Mouse (Mus musculus) B cell, adult 2 months (primary cell): Measurements from ENCODE around the gene Fam208a.
A peak's percentile ranks its signal among the peaks of the same experiment; 100 is the strongest.

Experiments used
- DNase-seq, 2 experiments: peaks; one replicate each; pipeline ENCODE4 v3.0.0; 2022

Fam208a gene

DNA sequence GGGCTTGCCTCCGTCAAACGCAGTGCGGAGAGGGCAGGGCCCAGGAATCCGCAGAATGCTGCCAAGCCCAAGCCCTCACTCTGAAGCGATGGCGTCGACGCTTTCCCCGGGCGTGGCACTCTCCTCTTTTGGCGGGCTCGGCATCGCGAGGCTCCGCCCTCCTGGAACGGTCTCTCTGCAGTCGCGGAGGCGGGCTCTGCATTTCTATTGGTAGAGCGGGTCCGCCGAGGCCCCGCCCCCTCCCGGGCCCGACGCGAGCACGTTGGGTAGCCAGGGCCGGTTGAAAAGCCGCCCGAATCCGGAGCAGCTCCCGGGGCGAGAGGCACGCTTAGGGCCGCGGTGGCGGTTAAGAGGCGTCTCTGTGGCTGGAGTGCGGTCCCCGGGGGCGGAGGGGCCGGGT is at the start of gene Fam208a:
TSS of gene Fam208a (plus strand) at position 262 of the 400 bp plus-strand sequence.
- peak; percentile 95 for DNase-seq

DNA sequence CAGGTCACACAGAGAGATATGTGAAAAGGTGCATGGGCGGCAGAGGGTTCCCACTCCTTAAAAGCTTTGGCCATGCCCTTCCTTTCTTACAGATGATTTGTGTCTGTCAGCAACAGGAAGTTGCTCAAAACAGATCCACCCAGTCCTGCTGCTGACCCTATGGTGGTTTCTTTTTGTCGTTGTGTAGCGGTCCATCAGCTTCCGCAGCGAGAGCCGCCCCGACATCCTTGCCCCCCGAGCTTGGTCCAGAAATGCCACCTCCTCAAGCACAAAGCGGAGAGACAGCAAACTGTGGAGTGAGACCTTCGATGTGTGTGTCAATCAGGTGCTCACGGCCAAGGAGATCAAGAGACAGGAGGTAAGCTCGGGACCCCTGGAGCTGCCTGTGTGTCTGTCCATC is 49.2 kb upstream of the Fam208a start:
- DNase-seq = peak; percentile 30 to 39

DNA sequence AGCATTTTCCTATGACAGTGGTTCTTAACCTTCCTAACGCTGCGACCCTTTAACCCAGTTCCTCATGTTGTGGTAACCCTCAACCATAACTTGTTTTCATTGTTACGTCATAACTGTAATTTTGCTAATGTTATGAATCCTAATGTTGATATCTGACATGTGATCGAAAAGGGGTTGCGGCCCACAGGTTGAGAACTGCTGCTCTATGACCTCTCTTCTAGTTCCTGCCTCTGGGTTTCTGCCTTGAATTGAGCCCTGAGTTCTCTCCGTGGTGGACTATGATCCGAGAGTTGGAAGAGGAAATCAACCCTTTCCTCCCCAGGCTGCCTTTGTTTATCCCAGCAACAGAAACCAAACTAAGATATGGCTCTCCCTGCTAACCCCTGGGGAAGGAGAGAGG is 47.2 kb upstream of the Fam208a start:
- no peak for DNase-seq

DNA sequence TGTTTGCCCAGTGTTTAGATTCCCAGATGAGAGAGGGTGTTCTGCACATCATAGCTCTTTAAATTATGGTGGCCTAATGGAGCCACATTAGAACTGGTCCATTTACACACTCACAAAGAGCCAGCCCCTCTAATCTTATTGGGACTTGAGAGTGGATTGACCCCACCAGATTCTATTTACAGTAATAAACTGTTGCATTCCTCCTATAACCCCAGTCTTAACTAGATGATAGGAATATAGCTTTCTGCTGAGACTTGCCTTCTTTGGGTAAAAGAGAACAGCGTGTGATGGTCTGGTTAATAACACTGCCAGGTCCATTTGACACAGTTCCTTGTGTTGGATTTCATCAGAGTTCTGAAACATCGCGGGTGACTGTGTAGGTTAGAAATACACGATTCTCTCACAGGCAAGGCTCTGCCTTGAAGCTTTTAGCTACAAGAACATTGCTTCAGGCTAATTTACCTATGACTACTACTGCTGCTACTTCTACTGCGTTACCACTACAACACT is 45.3 kb upstream of the Fam208a start:
- no peak for DNase-seq

DNA sequence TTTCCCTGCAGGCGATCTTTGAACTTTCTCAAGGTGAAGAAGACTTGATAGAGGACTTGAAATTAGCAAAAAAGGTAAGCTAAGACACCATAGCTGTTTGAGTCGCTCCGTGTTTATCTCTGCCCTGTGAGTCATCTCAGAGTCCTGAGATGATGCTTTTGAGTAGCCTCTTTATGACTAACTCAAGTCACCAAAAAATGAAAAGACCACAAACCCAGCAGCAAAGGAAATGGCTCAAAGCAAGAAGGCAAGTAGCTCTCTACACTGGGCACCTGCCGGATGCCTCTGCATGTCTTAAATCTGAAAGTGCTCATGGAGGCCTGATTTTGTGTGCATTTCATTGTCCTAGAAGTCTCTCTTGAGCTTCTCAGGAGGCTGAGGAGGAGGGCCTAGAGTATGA is 44.5 kb upstream of the Fam208a start:
- DNase-seq = no peak

DNA sequence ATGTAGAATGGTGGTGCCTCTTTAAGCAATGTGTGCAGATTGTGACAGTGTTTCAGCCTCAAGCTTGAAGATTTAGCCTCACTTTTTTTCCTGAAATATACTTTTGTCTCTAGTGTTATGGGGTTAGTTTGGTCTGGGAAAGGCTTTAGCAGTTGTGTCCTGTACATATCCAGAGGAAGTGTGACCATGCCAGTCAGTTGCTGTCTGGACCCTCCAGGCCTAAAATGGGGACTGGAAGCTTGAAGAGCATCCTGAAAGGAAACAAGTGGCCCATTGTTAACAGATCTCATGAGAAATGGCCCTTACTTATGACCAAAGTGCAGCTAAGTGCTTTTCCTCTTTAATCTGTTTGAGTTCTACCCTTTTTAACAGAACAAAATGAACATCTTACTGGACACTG is 40.0 kb upstream of the Fam208a start:
- no peak for DNase-seq

DNA sequence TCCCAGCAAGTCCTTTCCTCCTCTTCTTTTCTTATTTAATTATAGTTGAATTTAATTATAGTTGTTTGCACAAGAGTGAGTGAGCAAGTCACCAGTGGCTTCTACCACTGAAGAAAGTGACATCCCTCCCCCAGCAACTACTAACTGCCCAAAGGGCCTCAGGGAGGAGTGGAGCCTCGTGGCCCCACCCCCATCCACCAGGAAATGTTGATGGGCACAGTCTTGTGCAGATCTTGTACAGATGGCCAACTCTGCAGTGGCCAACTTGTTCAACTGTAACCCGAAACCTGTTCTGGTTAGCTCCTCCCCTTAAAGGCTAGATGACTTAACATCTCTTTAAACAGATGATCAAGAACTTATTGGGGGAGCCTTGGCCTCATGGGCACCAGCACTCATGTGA is 38.9 kb upstream of the Fam208a start:
- no peak for DNase-seq

DNA sequence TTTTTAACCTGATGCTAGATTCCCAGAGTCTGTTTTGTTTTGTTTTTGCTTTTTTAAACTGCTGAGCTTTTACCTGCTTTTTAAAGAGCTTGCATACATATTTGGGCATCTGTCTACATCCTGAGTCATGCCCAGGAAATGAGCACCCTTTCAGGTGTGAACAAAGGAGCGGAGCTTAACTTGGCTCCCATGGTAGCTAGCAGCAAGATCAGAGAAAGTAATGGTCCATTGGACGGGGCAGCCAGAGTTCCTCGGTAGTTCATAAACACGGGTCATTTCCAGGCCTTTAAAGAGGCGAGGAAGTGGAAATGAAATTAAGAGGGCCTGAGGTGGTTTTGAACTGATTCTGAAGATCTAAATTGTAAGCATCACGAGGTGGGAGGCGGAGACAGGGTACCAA is 38.0 kb upstream of the Fam208a start:
- no peak for DNase-seq

DNA sequence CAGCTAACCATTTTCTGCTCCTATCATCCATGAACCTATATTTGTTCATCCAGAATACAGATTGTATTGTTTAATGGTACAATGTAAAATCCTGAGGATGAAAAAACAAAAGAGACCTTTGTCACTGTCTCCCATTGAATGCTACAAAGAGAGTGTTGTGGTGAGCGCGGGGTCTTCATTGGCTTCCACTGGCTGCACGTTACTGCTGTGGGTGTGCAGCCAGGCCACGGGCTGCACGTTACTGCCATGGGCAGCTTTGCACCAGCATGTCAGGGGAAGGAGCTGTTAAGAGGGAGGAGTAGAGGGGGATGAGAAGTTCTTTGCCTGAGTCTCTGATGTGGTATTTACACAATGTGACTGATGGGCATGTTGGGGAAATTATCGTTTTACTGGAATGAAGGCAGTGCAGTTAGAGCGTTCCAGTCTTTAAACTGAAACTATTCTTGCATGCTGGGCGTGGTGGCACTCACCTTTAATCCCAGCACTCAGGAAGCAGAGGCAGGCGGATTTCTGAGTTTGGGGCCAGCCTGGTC is 36.8 kb upstream of the Fam208a start:
- no peak for DNase-seq

DNA sequence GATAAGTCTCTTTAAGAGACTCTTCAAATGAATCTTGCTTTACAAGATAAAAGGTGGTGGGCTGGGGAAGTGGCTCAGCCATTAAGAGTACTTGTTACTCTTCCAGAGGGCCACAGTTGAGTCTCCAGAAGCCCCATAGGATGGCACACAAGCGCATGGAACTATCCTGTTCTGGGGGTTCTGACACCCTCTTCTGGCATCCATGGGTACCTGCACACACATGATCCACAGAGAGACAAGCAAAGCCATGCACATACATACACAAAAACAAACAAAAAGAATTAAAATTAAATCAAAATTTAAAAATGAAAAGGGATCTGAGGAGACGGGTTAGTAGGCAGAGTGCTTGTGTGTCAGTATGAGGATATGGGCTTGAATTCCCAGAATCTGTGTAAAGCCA is 36.0 kb upstream of the Fam208a start:
- DNase-seq = no peak

DNA sequence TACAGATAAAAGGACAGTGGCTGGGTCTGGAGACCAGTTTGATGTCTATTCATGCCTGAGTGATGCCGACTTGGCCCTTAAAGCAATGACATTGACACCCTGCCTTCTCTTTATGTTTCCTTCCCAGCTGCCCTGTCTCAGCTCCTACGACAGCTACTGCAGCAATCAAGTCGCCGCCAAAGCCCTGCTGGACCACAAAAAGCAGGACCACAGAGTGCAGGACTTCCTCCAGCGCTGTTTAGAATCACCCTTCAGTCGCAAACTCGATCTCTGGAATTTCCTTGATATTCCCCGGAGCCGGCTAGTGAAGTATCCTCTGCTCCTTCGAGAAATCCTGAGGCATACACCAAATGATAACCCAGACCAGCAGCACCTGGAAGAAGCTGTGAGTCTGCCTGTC is 34.8 kb upstream of the Fam208a start:
- DNase-seq = no peak

DNA sequence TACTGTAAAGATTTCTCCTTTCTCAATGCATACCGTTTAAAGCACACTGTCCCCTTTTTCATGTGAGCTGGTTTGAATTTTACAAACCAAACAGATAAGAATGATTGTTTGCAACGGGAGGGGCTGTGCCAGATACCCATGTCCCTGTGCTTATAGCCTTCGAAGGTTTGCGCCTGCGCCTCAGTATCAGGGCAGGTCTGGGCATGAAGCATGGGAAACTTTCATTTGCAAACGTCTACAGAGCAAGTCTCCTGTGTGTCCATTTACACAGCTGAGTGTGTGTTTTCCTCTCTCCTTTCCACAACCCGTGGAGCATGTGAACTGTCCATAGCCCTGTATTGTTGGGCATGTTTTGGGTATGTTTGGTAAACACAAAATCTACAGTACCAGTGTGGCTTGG is 32.2 kb upstream of the Fam208a start:
- no peak for DNase-seq

DNA sequence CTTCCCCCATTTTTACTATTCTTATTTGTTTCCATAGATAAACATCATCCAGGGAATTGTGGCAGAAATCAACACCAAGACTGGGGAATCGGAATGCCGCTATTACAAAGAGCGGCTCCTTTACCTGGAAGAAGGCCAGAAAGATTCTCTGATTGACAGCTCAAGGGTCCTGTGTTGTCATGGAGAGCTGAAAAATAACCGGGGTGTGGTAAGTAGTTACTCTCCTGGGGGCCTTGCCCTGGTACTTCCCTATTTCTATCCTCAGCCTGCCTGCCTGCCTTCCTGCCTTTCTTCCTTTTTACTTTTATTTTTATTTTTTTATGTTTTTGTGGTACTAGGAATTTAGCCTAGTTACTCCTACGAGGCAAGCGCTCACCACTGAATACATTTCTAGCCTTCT is 31.1 kb upstream of the Fam208a start:
- peak; percentile 51 to 62 for DNase-seq

DNA sequence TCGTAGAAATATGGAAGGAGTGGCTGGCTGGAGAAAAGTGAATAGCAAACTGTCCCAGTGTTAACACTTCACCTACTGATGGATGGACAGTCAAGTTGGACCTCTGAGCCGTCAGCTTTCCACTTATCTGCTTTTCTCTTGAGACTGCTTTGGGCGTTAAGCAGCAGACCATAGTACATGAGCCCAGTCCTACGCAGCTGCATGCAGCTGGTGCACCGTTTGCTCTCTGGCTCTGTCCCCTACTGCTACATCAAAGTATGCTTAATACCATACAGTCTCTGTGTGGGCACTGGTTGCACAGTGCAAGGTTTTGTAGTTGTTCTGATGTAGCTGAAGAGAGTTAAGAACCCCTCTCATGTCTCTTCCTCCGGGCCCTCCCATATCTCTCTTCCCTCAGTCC is 28.1 kb upstream of the Fam208a start:
- DNase-seq = no peak

DNA sequence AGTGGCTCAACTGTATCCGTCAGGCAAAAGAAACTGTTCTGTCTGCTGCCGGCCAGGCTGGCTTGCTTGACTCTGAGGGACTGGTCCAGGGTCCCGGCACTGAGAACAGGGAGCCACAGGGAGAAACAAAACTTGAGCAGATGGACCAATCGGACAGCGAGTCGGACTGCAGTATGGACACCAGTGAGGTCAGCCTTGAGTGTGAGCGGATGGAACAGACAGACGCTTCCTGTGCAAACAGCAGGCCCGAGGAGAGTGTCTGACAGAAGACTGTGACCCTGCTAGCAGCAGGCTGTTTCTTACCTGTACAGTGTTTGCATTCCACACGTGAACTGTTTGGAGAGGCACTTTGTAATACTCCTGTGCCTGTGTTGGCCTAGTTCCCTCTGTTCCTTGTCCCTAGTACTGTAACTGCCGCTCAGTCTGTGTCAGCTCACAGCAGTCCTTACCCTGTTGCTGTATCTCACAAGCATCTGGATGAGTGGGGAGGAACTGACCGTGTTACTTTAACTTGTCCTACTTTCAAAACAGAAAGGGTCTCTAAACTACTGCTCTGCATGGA is 26.8 kb upstream of the Fam208a start:
- DNase-seq = no peak

DNA sequence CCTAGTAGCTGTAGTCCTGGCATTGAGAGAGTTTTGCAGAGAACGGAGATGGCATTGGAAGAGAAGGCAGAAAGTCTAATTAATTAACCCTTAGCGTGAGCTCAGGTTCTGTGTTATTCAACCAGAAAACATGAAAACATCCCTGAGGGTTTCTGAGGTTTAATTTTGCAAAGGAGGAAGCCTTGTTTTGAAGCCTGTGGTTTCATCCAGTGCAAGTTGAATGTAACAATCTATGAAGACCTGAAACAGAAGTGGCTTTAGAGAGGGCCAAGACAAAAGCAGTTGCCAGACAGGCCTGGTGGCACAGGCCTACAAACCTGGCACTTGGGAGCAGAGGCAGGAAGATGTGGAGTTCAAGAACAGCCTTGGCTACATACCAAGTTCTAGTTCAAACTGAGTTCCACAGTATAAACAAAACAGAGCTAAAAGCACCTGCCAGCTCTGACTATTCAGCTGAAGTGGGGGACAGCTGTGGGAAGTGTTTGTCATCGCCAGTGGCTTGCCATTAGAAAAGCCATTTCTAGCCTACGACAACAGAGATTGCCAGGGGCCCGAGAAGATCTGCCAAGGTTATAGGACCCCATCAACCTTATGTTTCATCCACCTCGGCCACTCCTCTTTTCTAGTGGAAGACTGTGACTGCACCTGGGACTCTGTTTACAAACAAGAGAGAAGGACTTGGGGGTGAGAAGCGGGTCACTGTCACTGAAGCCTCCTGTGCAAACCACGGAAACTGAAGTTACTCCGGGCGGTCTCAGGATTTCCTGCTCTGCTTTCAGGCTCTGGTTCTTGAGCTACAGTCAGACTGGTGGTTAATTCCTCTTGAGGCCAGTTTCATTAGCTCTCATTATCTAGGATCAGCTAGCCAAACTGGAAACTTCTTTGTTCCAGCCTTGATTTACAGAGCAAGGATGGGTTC is 26.0 kb upstream of the Fam208a start:
- peak; percentile 43 to 45 for DNase-seq

DNA sequence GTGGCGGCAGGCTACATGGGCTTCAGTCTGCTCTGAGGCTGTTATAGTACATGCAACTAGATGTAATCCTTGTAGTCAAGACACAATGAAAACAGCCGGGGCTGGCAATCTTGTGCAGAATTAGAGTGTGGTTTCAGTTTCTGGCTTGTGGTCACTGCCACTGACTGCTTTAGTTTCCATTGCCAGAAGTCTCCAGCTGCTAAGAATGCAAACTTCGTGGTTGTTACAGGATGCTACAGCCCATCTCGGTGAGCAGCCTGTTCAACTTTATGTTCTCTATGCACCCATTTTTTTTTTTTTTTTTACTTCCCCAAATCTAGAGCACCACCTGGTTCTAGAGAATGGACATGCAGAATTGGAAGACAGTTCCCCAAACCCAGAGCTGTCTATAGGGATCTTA is 23.2 kb upstream of the Fam208a start:
- DNase-seq = peak; percentile 74 to 75

DNA sequence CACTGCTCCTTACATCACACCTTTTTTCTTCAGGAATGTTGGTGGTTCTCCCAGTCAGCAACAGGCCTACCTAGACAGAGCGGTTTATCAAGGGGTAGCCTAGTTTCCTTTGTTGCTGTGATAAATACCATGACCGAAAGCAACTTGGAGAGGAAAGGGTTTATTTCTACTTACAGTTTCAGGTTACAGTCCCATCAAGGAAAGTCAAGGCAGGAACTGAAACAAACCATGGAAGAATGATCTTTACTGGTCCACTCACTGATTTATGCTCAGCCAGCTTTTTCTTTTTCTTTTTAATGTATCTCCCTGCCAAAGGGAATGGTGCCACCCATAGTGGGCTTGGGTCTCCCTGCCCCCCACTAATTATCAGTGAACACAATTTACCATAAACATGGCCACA is 22.7 kb upstream of the Fam208a start:
- no peak for DNase-seq

DNA sequence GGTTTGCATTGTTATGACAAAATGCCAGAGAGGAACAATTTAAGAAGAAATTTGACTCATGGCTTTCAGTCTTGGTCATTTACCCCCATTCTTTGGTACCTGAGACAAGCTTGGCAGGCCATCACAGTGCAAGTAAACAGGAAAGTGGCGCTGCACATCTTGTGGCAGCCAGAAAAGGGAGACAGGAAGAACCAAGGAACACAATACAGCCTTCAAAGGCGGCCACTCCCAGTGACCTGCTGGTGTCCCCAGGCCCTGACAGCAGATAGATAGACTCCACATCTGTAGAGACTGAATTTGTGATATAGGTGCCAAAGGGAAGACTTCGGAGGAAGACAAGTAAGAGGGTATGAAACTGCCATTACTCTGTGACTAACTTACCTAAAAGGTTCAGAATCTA is 20.4 kb upstream of the Fam208a start:
- DNase-seq = no peak

DNA sequence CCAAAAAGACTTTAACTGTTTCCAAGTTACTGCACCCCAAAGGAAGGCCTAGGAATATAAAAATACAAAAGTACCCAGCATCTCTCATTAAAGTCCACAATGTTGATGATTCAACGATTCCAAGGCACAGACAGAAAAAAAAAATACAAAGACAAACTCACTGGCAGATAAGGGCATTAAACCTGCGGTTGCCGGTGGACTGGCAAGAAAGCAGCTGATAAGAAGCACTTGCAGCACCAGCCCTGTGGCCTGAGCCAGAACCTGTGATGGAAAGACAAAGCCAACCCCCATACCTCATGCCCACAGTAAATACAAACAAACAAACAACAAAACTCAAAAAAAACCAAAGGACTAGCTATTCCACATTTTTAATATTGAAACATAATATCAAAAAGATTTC is 19.0 kb upstream of the Fam208a start:
- no peak for DNase-seq

DNA sequence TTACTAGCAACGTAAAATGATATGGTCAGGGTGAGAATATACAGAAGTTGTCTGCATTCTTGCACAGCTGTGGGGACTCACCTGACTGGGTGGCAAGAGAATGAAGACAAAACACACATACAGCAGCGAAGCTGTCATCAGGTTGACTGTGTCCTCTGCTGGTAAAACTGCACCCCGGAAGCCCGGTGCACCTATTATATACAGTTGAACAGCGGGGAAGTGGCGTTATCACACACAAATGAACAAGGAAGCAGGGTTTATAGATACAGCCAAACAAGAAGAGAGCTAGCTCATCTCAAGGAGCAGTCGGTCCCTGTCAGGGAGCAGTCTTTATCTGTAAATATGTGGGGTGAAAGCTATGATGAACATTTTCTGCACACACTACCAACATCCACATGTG is 17.1 kb upstream of the Fam208a start:
- DNase-seq = no peak

DNA sequence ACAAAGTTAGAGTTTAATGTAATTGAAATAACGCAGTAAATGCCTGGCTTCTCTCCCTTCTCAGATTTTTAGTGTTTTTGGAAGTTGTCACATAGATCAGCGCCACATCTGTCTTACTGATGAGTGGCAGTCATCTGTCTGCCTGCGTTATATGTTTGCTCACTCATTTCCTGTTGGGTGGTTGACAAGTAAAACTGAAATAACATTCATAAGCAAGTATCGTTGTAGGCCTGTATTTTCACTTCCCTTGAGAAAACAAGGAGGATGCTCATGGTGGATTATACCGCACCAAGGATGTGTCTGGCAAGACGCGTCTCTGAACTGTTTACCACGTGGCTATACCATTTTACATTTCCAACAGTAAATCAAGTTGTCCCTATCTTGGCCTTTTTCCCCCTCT is 15.9 kb upstream of the Fam208a start:
- DNase-seq = no peak

DNA sequence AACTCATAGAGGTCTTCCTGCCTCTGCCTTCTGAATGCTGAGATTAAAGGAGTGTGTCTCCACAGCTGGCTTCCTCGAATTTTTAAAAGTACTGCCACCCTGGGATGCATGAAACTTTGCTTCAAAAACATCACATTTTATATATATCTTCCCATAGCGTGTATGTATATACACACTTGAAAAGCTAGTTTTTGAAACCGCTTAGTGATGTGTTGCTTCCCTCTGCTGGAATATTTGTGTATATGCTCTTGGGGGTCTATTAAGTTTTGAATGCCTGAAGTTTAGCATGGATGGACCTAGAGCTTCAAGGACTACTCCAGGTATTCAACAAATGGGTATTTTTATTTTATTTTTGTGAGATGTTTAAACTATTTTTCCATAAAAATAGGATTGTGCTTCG is 14.7 kb upstream of the Fam208a start:
- DNase-seq = peak; percentile 59 to 66

DNA sequence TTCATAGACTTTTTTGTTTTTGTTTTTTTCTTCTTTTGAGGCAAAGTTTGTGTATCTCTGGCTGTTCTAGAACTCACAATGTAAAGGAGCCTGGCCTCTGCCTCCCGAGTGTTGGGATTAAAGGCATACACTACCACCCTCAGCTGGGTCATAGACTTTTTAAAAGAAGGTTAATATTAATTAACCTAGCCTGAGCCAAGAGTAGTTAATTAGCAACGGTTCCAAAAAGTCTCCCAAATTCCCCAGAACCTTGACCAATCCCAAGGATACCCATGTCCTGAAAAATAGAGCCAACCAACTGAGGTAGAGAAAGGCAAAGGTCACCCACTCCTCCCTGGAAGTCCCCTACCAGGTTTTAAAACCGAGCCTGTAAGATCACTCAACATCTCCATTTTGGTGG is 7.8 kb upstream of the Fam208a start:
- DNase-seq = no peak
